Mouse (Mus musculus): ENCODE results near the gene Cisd1.

Cisd1 gene

GRCm38 (mm10) chr10:71348637-71349280 lies 4.0 kb upstream of the Cisd1 start:
- no peak for DNase-seq (ENCODE audit: low read depth, low spot score)

GRCm38 (mm10) chr10:71347964-71348636 lies 3.3 kb upstream of the Cisd1 start:
- no peak for DNase-seq (ENCODE audit: low read depth, low spot score)

- DNase-seq (ENCODE audit: low read depth, low spot score): peak; percentile 99
Observed at GRCm38 (mm10) chr10:71347509-71347949, 2.8 kb upstream of the Cisd1 start, which contains the start of gene Ipmk. Gene Ipmk (plus strand): TSS chr10:71347763.

GRCm38 (mm10) chr10:71346722-71347508 lies 2.2 kb upstream of the Cisd1 start:
- DNase-seq (ENCODE audit: low read depth, low spot score): peak; percentile 62

GRCm38 (mm10) chr10:71346106-71346505 lies 1.4 kb upstream of the Cisd1 start:
- no peak for DNase-seq (ENCODE audit: low read depth, low spot score)

GRCm38 (mm10) chr10:71343567-71344265 lies 1.0 kb downstream of the Cisd1 start:
- no peak for DNase-seq (ENCODE audit: low read depth, low spot score)

- DNase-seq (ENCODE audit: low read depth, low spot score): no peak
Observed at GRCm38 (mm10) chr10:71343130-71343529, 1.6 kb downstream of the Cisd1 start.

GRCm38 (mm10) chr10:71342030-71342805 lies 2.5 kb downstream of the Cisd1 start:
- no peak for DNase-seq (ENCODE audit: low read depth, low spot score)

- no peak for DNase-seq (ENCODE audit: low read depth, low spot score)
Observed at GRCm38 (mm10) chr10:71341290-71341689, 3.5 kb downstream of the Cisd1 start.

- DNase-seq (ENCODE audit: low read depth, low spot score): no peak
Observed at GRCm38 (mm10) chr10:71340195-71340594, 4.6 kb downstream of the Cisd1 start.

- DNase-seq (ENCODE audit: low read depth, low spot score): no peak
Observed at GRCm38 (mm10) chr10:71339463-71339862, 5.3 kb downstream of the Cisd1 start.

GRCm38 (mm10) chr10:71338156-71338905 lies 6.4 kb downstream of the Cisd1 start:
- DNase-seq (ENCODE audit: low read depth, low spot score): peak; percentile 54

GRCm38 (mm10) chr10:71337733-71338132 lies 7.0 kb downstream of the Cisd1 start:
- no peak for DNase-seq (ENCODE audit: low read depth, low spot score)

- DNase-seq (ENCODE audit: low read depth, low spot score): no peak
Observed at GRCm38 (mm10) chr10:71332859-71333258, 11.9 kb downstream of the Cisd1 start.

GRCm38 (mm10) chr10:71332376-71332775 lies 12.4 kb downstream of the Cisd1 start:
- DNase-seq (ENCODE audit: low read depth, low spot score): peak; percentile 30

GRCm38 (mm10) chr10:71331908-71332307 lies 12.8 kb downstream of the Cisd1 start:
- no peak for DNase-seq (ENCODE audit: low read depth, low spot score)

GRCm38 (mm10) chr10:71330070-71330469 lies 14.7 kb downstream of the Cisd1 start:
- DNase-seq (ENCODE audit: low read depth, low spot score): no peak

- no peak for DNase-seq (ENCODE audit: low read depth, low spot score)
Observed at GRCm38 (mm10) chr10:71329295-71329694, 15.5 kb downstream of the Cisd1 start.

- no peak for DNase-seq (ENCODE audit: low read depth, low spot score)
Observed at GRCm38 (mm10) chr10:71328870-71329269, 15.9 kb downstream of the Cisd1 start.

GRCm38 (mm10) chr10:71328382-71328781 lies 16.4 kb downstream of the Cisd1 start:
- DNase-seq (ENCODE audit: low read depth, low spot score): no peak
